Mouse (Mus musculus): Measurements from ENCODE around the gene Gpr160. TPM values are rescaled to one million over a fixed set of nuclear protein-coding genes. Genes with fewer than 3 reads are reported as not detected.

The Gpr160 gene
- total RNA-seq, 2 experiments from 2014 or later = 50.5 to 62.9 TPM

DNA sequence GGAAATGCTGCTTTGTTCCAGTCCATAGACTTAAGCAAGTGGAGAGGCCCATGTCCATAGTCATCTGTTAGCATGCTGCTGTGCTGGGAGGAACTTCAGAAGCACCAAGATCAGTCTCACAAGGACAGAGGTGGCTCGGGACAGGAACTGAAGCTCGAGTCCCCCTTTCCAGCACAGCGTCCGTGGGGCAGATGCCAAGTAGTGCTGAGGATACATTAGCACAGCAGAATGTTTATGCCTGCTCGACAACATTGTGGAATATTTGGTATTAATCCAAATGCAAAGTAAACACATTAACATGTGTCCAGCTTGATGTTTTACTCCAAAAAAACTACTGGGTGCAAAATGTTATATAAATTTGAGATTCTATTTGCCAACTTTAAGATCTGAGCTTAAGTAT lies 41.0 kb downstream of the Gpr160 start:
- 0 out of 2 replicates have a peak, but pooled peaks have one; percentile 5 for ATAC-seq (replicated peaks; ENCODE audit: poor library complexity, severe bottlenecking)

GRCm38 (mm10) chr3:30899407-30899806 lies 43.7 kb downstream of the Gpr160 start:
- ATAC-seq (replicated peaks; ENCODE audit: poor library complexity, severe bottlenecking) = no peak

- peak; percentile 54 for ATAC-seq (replicated peaks; ENCODE audit: poor library complexity, severe bottlenecking)
These were observed 48.9 kb downstream of the Gpr160 start for GRCm38 (mm10) chr3:30904658-30905057.

DNA sequence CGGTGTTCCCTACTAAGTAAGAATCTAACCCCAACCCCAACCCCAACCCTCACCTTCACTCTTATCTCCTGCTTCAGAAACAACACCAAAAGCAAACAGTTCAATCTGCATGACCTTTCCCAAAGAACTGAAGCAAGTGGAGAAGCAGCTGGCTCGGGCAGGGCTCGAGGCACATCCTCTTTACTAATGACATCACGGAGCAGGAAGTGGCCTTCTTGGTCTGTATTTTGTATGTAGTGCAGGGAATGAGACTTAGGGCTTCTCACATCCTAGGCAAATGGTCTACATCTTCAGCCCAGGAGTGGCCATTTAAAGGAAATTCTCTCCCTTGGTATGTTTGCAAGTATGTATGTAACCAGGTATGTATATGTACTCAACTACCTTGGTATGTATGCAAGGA lies 61.4 kb downstream of the Gpr160 start:
- peak; percentile 61 for ATAC-seq (replicated peaks; ENCODE audit: poor library complexity, severe bottlenecking)

DNA sequence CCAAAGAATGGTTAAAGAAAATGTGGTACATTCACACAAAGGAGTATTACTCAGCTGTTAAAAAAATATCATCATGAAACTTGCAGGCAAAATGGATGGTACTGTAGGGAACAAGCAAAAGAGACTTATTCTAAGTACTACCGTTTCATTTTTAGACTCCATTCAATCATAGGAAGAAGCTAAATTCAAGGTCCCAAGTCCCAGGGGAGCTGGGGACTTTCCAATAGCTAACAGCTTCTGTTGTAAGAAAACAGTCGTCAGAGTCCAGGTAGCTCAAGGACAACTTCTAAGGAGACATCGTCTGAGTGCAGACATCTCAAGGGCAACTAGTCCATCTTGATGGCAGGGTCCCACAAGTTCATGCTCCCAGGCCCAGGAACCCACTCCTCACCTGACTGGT lies 71.9 kb downstream of the Gpr160 start:
- no peak for ATAC-seq (replicated peaks; ENCODE audit: poor library complexity, severe bottlenecking)

- no peak for ATAC-seq (replicated peaks; ENCODE audit: poor library complexity, severe bottlenecking)
These were observed 74.1 kb downstream of the Gpr160 start for GRCm38 (mm10) chr3:30929828-30930227.

GRCm38 (mm10) chr3:30934384-30934783 lies 78.6 kb downstream of the Gpr160 start:
- ATAC-seq (replicated peaks; ENCODE audit: poor library complexity, severe bottlenecking) = no peak

Other genes starting within 250 kb of the Gpr160 start
- not detected in 2 replicates for gene Lrriq4, start 211.4 kb upstream of the Gpr160 start, total RNA-seq (2014; fragmentation: Nextera tagmentation)
- not detected in 2 replicates for gene Lrriq4, start 211.4 kb upstream of the Gpr160 start, total RNA-seq (2017)
- gene Lrrc34, start 208.1 kb upstream of the Gpr160 start, total RNA-seq (2014; fragmentation: Nextera tagmentation) = not detected in 2 replicates
- gene Lrrc34, start 208.1 kb upstream of the Gpr160 start, total RNA-seq (2017) = 0.56 TPM in 1 of 2 replicates, not detected in the other
- not detected in 2 replicates for gene Lrrc31, start 156.1 kb upstream of the Gpr160 start, total RNA-seq (2014; fragmentation: Nextera tagmentation)
- gene Lrrc31, start 156.1 kb upstream of the Gpr160 start, total RNA-seq (2017) = not detected in 2 replicates
- not detected in 2 replicates for gene Samd7, start 109.7 kb upstream of the Gpr160 start, total RNA-seq (2014; fragmentation: Nextera tagmentation)
- not detected in 2 replicates for gene Samd7, start 109.7 kb upstream of the Gpr160 start, total RNA-seq (2017)
- gene Sec62, start 63.1 kb upstream of the Gpr160 start, total RNA-seq (2014; fragmentation: Nextera tagmentation) = 55.9 and 87.3 TPM in 2 replicates
- gene Sec62, start 63.1 kb upstream of the Gpr160 start, total RNA-seq (2017) = 98.6 and 99.8 TPM in 2 replicates
- 31.6 and 33.7 TPM in 2 replicates for gene Phc3, start 113.5 kb downstream of the Gpr160 start, total RNA-seq (2014; fragmentation: Nextera tagmentation)
- 13.8 and 14.1 TPM in 2 replicates for gene Phc3, start 113.5 kb downstream of the Gpr160 start, total RNA-seq (2017)
- gene Prkci, start 139.8 kb downstream of the Gpr160 start, total RNA-seq (2014; fragmentation: Nextera tagmentation) = 12.8 and 22.5 TPM in 2 replicates
- 16.0 and 19.6 TPM in 2 replicates for gene Prkci, start 139.8 kb downstream of the Gpr160 start, total RNA-seq (2017)
- gene Skil, start 239.1 kb downstream of the Gpr160 start, total RNA-seq (2014; fragmentation: Nextera tagmentation) = 5.0 and 7.4 TPM in 2 replicates
- 9.2 and 10.5 TPM in 2 replicates for gene Skil, start 239.1 kb downstream of the Gpr160 start, total RNA-seq (2017)

Data from granulocyte monocyte progenitor cell, adult 5-6 weeks (primary cell).